Mouse (Mus musculus): ENCODE results near the gene Ubald1. TPM values are rescaled to one million over a fixed set of nuclear protein-coding genes. Genes with fewer than 3 reads are reported as not detected.

Gene Ubald1
- polyA plus RNA-seq, 1 experiment from 2014 or later = 28.8 TPM

DNA sequence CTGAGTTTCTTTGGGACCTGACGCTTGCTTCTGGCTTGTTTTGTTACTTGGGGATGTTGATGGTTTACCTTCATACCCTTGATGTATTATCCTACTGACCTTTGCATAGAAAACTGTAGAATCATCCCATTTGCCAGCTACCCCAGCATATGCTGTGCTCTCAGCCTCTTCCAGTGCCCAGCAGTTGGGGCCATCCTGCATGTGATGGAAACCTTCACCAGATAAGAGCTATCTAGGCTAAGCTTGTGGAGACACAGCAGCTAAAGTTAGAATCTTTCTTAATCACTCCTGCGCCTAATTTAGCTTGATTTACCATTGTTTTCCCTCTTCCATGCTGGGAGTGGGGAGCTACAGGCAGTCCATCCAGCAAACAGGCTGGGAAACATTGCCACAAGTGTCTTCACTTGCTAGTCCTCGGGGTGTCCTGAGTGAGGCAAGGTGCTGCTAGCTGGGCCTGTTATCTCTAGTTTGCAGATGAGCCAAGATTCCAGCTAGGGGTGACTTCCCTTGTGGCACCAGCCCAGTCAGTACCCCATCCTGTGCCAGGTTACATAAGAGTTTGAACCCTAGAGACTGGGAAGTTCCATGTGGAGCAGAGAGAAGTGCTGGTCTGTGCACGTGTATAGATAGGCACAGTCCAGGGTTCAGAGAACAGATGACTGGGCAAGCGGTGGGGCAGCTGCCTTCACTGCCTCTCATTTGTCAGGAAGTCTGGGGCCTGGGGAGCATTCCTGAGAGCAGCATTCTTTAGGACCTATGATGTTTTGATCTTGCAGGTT is 16.3 kb upstream of the Ubald1 start:
- Histone ChIP-seq H3K9ac (ENCODE audit: low read depth, low read length) (0 out of 2 replicates have a peak overlapping the region, but pooled peaks have one; percentile 34), H3K4me2 (peak overlapping the region; percentile 39), H3K27me3 (ENCODE audit: control insufficient read depth, insufficient read depth, low read length) (no peaks in the 10 kb centered on the region), H3K4me3 (ENCODE audit: low read depth, low read length) (no peak overlapping the region), H3K27ac (ENCODE audit: low read depth, low read length) (peak overlapping the region; percentile 66), H3K36me3 (ENCODE audit: control insufficient read depth, insufficient read depth, low read length) (no peaks in the 10 kb centered on the region), H3K4me1 (ENCODE audit: control insufficient read depth, insufficient read depth, low read length) (peaks cover 20% of the 10 kb centered on the region), H3K9me3 (replicated peaks; ENCODE audit: control insufficient read depth, low read length) (no peaks in the 10 kb centered on the region)
- 28% methylated on average over 5 of the region's 5 CpGs for WGBS (ENCODE audit: insufficient replicate concordance)
- ATAC-seq (replicated peaks; ENCODE audit: insufficient number of reproducible peaks, low FRiP score, low TSS enrichment) = 0 out of 2 replicates have a peak, but pooled peaks have one; percentile 27

DNA sequence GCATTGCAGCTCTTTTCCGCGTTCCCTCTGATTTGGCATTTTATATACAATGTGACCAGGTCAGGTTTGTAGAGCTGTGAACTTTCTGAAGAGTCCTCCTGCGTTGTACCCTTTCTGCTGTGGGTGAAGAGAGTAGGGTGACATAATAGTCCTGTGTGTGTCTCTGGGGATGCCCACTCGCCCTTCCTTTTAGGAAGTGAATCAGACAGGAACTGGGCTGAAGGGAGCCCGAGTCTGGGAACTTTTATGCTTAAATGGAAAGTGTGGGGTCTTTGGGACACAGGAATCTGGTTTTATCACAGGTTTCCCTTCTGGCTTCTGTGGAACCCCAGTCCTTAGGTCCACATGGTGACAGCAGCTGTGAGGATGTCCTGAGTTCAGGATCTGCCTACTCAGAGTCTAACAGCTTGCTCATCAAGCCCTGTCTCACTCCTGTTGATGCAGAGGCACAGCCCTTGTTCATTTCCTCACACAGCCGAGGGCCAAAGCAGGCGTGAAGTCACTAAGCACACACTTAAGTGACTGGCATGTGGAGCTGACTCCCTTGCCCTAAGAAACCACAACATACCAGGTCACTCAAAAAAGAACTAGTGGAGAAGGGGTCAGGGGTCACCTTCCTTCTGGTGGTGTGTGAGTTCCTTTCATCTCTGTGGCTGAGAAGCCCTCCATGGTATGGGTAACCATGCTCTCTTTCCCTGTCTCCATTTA is 14.2 kb upstream of the Ubald1 start:
- Histone ChIP-seq H3K9me3 (replicated peaks; ENCODE audit: control insufficient read depth, low read length) (no peaks in the 10 kb centered on the region), H3K4me1 (ENCODE audit: control insufficient read depth, insufficient read depth, low read length) (peaks cover 38% of the 10 kb centered on the region), H3K4me2 (no peak overlapping the region), H3K27me3 (ENCODE audit: control insufficient read depth, insufficient read depth, low read length) (no peaks in the 10 kb centered on the region), H3K9ac (ENCODE audit: low read depth, low read length) (no peak overlapping the region), H3K27ac (ENCODE audit: low read depth, low read length) (no peak overlapping the region), H3K36me3 (ENCODE audit: control insufficient read depth, insufficient read depth, low read length) (no peaks in the 10 kb centered on the region), H3K4me3 (ENCODE audit: low read depth, low read length) (no peak overlapping the region)
- WGBS (ENCODE audit: insufficient replicate concordance) = 67% methylated on average over 7 of the region's 7 CpGs
- no peak for ATAC-seq (replicated peaks; ENCODE audit: insufficient number of reproducible peaks, low FRiP score, low TSS enrichment)

DNA sequence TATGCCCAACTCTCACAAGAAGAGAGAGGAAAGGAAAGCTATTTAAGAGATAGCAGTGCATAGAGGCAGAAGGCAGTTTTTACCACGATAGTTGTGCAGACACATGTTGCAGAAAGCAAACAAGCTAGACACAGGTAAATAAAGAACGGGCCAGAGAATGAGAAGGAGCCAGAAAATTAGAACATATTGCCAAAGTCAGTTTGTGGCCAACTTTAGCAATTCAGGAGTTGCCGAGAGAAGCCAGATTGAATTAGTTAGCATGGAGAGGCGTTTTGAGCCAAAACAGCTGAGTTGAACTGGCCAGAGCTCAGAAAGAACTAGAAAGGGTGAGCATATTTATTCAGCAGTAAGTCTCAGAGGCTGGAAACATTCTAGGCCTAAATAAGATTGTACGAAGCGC is 12.1 kb upstream of the Ubald1 start:
- peaks cover 51% of the 10 kb centered on the region for H3K4me1 ChIP-seq (ENCODE audit: control insufficient read depth, insufficient read depth, low read length)
- H3K9ac ChIP-seq (ENCODE audit: low read depth, low read length) = no peak overlapping the region
- no peak for ATAC-seq (replicated peaks; ENCODE audit: insufficient number of reproducible peaks, low FRiP score, low TSS enrichment)
- no peak overlapping the region for H3K27ac ChIP-seq (ENCODE audit: low read depth, low read length)
- H3K4me3 ChIP-seq (ENCODE audit: low read depth, low read length) = no peak overlapping the region
- no peak overlapping the region for H3K4me2 ChIP-seq
- no peaks in the 10 kb centered on the region for H3K9me3 ChIP-seq (replicated peaks; ENCODE audit: control insufficient read depth, low read length)
- no peaks in the 10 kb centered on the region for H3K27me3 ChIP-seq (ENCODE audit: control insufficient read depth, insufficient read depth, low read length)
- no peaks in the 10 kb centered on the region for H3K36me3 ChIP-seq (ENCODE audit: control insufficient read depth, insufficient read depth, low read length)
- WGBS (ENCODE audit: insufficient replicate concordance) = 84% methylated on average over 6 of the region's 6 CpGs

DNA sequence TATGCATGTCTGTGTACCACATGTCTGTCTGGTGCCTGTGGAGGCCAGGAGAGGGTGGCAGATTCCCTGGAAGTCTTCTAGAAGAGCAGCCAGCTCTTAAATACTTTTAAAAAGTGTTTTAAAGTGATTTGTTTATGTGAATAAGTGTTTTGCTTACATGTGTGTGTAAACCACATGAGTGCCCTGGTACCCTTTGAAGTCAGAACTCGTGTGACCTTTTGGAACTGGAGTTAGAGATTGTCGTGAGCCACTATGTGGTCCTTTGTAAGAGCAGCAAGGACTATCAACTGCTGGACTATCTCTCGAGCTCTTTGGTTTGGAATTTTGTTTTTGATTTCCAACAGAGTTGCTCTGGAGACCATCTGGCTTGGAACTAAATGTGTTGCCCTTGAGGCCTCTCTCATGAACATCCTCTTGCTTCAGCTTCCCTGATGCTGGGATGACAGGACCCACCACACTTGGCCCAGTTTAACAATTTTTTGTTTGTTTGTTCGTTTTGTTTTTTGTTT is 10.1 kb upstream of the Ubald1 start:
- no peak overlapping the region for H3K9ac ChIP-seq (ENCODE audit: low read depth, low read length)
- no peaks in the 10 kb centered on the region for H3K27me3 ChIP-seq (ENCODE audit: control insufficient read depth, insufficient read depth, low read length)
- H3K27ac ChIP-seq (ENCODE audit: low read depth, low read length) = peak overlapping the region; percentile 63
- no peaks in the 10 kb centered on the region for H3K9me3 ChIP-seq (replicated peaks; ENCODE audit: control insufficient read depth, low read length)
- no peak for ATAC-seq (replicated peaks; ENCODE audit: insufficient number of reproducible peaks, low FRiP score, low TSS enrichment)
- H3K36me3 ChIP-seq (ENCODE audit: control insufficient read depth, insufficient read depth, low read length) = no peaks in the 10 kb centered on the region
- 34% methylated on average over 4 of the region's 4 CpGs for WGBS (ENCODE audit: insufficient replicate concordance)
- H3K4me2 ChIP-seq = peak overlapping the region; percentile 6; the same call in 1 of the 2 replicates
- peaks cover 40% of the 10 kb centered on the region for H3K4me1 ChIP-seq (ENCODE audit: control insufficient read depth, insufficient read depth, low read length)
- no peak overlapping the region for H3K4me3 ChIP-seq (ENCODE audit: low read depth, low read length)

DNA sequence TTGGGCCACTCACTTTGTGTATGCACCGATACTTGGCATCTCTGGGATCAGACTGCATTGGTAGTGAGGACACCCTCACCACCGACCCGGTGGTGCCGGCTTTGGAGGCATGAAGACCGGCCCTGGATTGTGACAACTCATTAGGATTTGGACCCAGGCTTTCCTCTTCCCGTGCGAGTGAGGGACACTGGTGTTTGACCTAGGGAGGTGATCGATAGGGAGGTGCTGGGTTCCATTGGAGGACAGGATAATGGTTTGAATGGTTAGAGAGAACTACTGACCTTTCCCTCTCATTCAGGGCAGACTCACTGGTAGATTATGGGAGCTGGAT is 6.5 kb upstream of the Ubald1 start:
- ATAC-seq (replicated peaks; ENCODE audit: insufficient number of reproducible peaks, low FRiP score, low TSS enrichment) = no peak; the same call in 1 of the 2 replicates

DNA sequence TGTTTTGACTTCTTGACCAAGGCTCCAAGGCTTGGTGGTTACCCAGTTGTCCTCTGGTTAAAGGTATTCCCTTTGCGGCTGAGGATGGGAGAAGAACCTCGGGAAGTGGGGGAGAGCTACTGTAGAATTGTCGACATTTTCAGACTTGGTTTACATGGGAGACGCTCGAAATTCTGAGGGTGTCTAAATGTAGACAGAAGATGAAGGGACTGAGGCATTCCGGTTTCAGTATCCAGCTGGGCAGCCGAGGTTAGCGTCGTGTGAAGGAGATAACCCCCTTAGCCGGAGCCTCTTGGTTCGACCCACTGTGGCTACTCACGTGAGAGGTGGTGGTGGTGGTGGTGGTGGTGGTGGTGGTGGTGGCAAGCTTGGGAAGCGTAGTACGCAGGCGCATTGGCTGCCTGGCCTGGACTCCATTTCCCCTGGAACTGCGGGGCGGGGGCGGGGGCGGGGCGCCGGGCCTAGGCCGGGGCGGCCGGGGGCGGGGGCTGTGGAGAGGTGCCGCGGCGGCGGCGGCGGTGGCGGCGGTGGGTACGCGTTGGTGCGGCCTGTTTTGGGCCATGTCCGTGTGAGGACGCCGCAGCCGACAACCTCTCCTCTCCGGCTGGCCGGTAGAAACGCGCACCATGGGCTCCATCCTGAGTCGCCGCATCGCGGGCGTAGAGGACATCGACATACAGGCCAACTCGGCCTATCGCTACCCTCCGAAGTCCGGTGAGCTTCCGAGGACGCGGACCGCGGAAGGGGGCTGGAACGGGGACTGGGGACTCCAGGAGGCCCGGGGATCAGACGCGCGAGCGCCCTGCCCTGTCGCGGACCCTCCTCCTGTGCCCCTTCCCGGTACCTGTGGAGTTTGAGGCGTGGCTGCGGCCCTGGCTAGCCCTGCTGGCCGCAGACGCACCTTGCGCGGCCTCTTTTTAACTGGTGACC is 5.9 kb upstream of the Ubald1 start, which contains the start of gene Mgrn1:
Gene Mgrn1, plus strand, starts transcription at position 490 of the 930 bp plus-strand sequence.
- H3K4me1 ChIP-seq (ENCODE audit: control insufficient read depth, insufficient read depth, low read length) = peaks cover 46% of the 10 kb centered on the region

More for the DNA sequence above, 6.5 kb upstream of the Ubald1 start:
- 2% methylated on average over 8 of the region's 8 CpGs for WGBS (ENCODE audit: insufficient replicate concordance)
- no peaks in the 10 kb centered on the region for H3K9me3 ChIP-seq (replicated peaks; ENCODE audit: control insufficient read depth, low read length)
- peak overlapping the region; percentile 91 for H3K4me3 ChIP-seq (ENCODE audit: low read depth, low read length)
- H3K27ac ChIP-seq (ENCODE audit: low read depth, low read length) = peak overlapping the region; percentile 93
- no peaks in the 10 kb centered on the region for H3K27me3 ChIP-seq (ENCODE audit: control insufficient read depth, insufficient read depth, low read length)
- no peaks in the 10 kb centered on the region for H3K36me3 ChIP-seq (ENCODE audit: control insufficient read depth, insufficient read depth, low read length)
- H3K9ac ChIP-seq (ENCODE audit: low read depth, low read length) = peak overlapping the region; percentile 98
- H3K4me2 ChIP-seq = peak overlapping the region; percentile 86
- H3K4me1 ChIP-seq (ENCODE audit: control insufficient read depth, insufficient read depth, low read length) = peaks cover 47% of the 10 kb centered on the region

DNA sequence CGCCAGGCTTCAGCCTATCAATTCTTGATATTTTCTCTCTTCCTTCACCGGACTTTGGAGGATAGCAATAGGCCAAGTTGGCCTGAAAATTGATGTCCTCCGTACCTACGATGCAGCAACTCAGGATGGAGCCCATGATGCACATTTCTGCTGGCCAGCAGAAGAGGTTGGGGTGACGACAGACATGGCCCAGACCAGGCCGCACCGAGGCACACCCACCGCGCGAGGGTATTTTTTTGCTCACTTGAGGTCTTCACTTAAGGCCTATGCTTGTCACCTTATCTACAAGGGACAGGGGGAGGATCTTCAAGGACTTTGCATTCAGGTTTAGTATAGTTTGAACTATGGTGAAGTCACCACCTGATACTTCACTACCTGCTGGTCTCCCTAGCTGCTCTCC is 4.8 kb upstream of the Ubald1 start:
- H3K27me3 ChIP-seq (ENCODE audit: control insufficient read depth, insufficient read depth, low read length) = no peaks in the 10 kb centered on the region
- H3K4me2 ChIP-seq = peak overlapping the region; percentile 86
- H3K27ac ChIP-seq (ENCODE audit: low read depth, low read length) = peak overlapping the region; percentile 93; the same call in 1 of the 2 replicates
- H3K4me1 ChIP-seq (ENCODE audit: control insufficient read depth, insufficient read depth, low read length) = peaks cover 36% of the 10 kb centered on the region
- H3K36me3 ChIP-seq (ENCODE audit: control insufficient read depth, insufficient read depth, low read length) = no peaks in the 10 kb centered on the region
- H3K9me3 ChIP-seq (replicated peaks; ENCODE audit: control insufficient read depth, low read length) = no peaks in the 10 kb centered on the region
- no peak overlapping the region for H3K9ac ChIP-seq (ENCODE audit: low read depth, low read length)
- no peak for ATAC-seq (replicated peaks; ENCODE audit: insufficient number of reproducible peaks, low FRiP score, low TSS enrichment)
- peak overlapping the region; percentile 91; the same call in 1 of the 2 replicates for H3K4me3 ChIP-seq (ENCODE audit: low read depth, low read length)
- WGBS (ENCODE audit: insufficient replicate concordance) = 53% methylated on average over 10 of the region's 10 CpGs

More for the DNA sequence above, 5.9 kb upstream of the Ubald1 start, which contains the start of gene Mgrn1:
- Histone ChIP-seq H3K36me3 (ENCODE audit: control insufficient read depth, insufficient read depth, low read length) (no peaks in the 10 kb centered on the region), H3K27me3 (ENCODE audit: control insufficient read depth, insufficient read depth, low read length) (no peaks in the 10 kb centered on the region), H3K27ac (ENCODE audit: low read depth, low read length) (peak within 1 kb of the TSS; percentile 93), H3K4me3 (ENCODE audit: low read depth, low read length) (peak within 1 kb of the TSS; percentile 91), H3K9me3 (replicated peaks; ENCODE audit: control insufficient read depth, low read length) (no peaks in the 10 kb centered on the region), H3K9ac (ENCODE audit: low read depth, low read length) (peak within 1 kb of the TSS; percentile 98), H3K4me2 (peak within 1 kb of the TSS; percentile 86)
- peak; percentile 86 for ATAC-seq (replicated peaks; ENCODE audit: insufficient number of reproducible peaks, low FRiP score, low TSS enrichment)
- WGBS (ENCODE audit: insufficient replicate concordance) = under 1% methylated on average over 61 of the region's 74 CpGs
